Mouse (Mus musculus) myocyte (in vitro differentiated cells): ENCODE measurements around the gene Ppme1. TPM values are rescaled to one million over a fixed set of nuclear protein-coding genes. Genes with fewer than 3 reads are reported as not detected.

ENCODE experiments used
- H3K27me3 ChIP-seq: one replicate; pipeline ENCODE4 v1.6.1; 2011; ENCODE audit not compliant: control insufficient read depth, insufficient read depth, insufficient read length
- H3K36me3 ChIP-seq: one replicate; pipeline ENCODE4 v1.6.1; 2011; ENCODE audit not compliant: control insufficient read depth, insufficient read depth
- H3K4me2 ChIP-seq: one replicate; pipeline ENCODE4 v1.6.1; 2011; ENCODE audit warnings: low read depth, control low read depth
- H3K4me3 ChIP-seq: one replicate; pipeline ENCODE4 v1.5.1; 2011; ENCODE audit warnings: mild to moderate bottlenecking, control low read depth, moderate library complexity
- H3K79me2 ChIP-seq: one replicate; pipeline ENCODE4 v1.6.1; 2011; ENCODE audit not compliant: control insufficient read depth, insufficient read depth
- H3ac ChIP-seq: one replicate; pipeline ENCODE4 v1.6.1; 2011; ENCODE audit not compliant: control insufficient read depth, insufficient read length
- CEBPB ChIP-seq: IDR thresholded peaks from 2 replicates; pipeline ENCODE4 v1.6.1; 2011; ENCODE audit warnings: mild to moderate bottlenecking, moderate library complexity; ENCODE audit not compliant: poor library complexity, insufficient read depth, severe bottlenecking
- E2F4 ChIP-seq: IDR thresholded peaks from one replicate; pipeline ENCODE4 v1.6.1; 2011; ENCODE audit warnings: mild to moderate bottlenecking, control low read depth, moderate library complexity; ENCODE audit not compliant: insufficient read depth
- MAX ChIP-seq: IDR thresholded peaks from one replicate; pipeline ENCODE4 v1.6.1; 2011; ENCODE audit warnings: low read depth, mild to moderate bottlenecking, control low read depth
- MYOD1 ChIP-seq, 3 experiments: IDR thresholded peaks; one replicate each; pipeline ENCODE4 v1.6.1; 2011; ENCODE audit warnings: control low read depth in 2 of 3, low read depth in 2 of 3, mild to moderate bottlenecking in 2 of 3, moderate library complexity in 1 of 3; ENCODE audit not compliant: insufficient read length in 2 of 3, control insufficient read depth in 1 of 3
- MYOG ChIP-seq, 3 experiments: IDR thresholded peaks; one replicate each; pipeline ENCODE4 v1.6.1; 2011; ENCODE audit warnings: control low read depth in 2 of 3, low read depth in 2 of 3, mild to moderate bottlenecking in 2 of 3; ENCODE audit not compliant: insufficient read length in 2 of 3, control insufficient read depth in 1 of 3, insufficient read depth in 1 of 3
- POLR2A ChIP-seq: IDR thresholded peaks from one replicate; pipeline ENCODE4 v1.6.1; 2011; ENCODE audit warnings: low read depth, mild to moderate bottlenecking, control low read depth, moderate library complexity; ENCODE audit not compliant: insufficient read length
- POLR2AphosphoS2 ChIP-seq: IDR thresholded peaks from one replicate; pipeline ENCODE4 v1.6.1; 2011; ENCODE audit warnings: low read depth, control low read depth; ENCODE audit not compliant: insufficient read length
- REST ChIP-seq: IDR thresholded peaks from one replicate; pipeline ENCODE4 v1.6.1; 2011; ENCODE audit warnings: mild to moderate bottlenecking, control low read depth, moderate library complexity; ENCODE audit not compliant: insufficient read depth, insufficient read length
- SRF ChIP-seq: IDR thresholded peaks from one replicate; pipeline ENCODE4 v1.6.1; 2011; ENCODE audit warnings: low read depth; ENCODE audit not compliant: control insufficient read depth, insufficient read length
- TCF12 ChIP-seq: IDR thresholded peaks from one replicate; pipeline ENCODE4 v1.6.1; 2011; ENCODE audit warnings: mild to moderate bottlenecking, control low read depth; ENCODE audit not compliant: poor library complexity, insufficient read depth, severe bottlenecking
- TCF3 ChIP-seq: IDR thresholded peaks from one replicate; pipeline ENCODE4 v1.6.1; 2011; ENCODE audit warnings: low read depth, control low read depth; ENCODE audit not compliant: insufficient read length
- USF1 ChIP-seq: IDR thresholded peaks from one replicate; pipeline ENCODE4 v1.6.1; 2011; ENCODE audit warnings: low read depth, mild to moderate bottlenecking, control low read depth, moderate library complexity
- polyA plus RNA-seq: library from polyadenylated mRNA; unstranded; fragments of >200 nt; fragmentation: generic; extraction: Trizol; gene quantifications from one replicate; pipeline ENCODE4 v1.2.1, GENCODE M21; 2012; ENCODE audit warnings: missing spikeins

Ppme1 gene
- polyA plus RNA-seq, 1 experiment: 46.8 TPM

- no peak overlapping the region for H3ac ChIP-seq
- H3K79me2 ChIP-seq: no peaks in the 10 kb centered on the region
- H3K27me3 ChIP-seq: no peaks in the 10 kb centered on the region
- H3K4me3 ChIP-seq: no peak overlapping the region
- H3K4me2 ChIP-seq: no peak overlapping the region
- TF ChIP-seq CEBPB (no peak), REST (no peak)
- no peaks in the 10 kb centered on the region for H3K36me3 ChIP-seq
Observed at GRCm38 (mm10) chr7:100312716-100313115, 59.4 kb downstream of the Ppme1 start.

DNA sequence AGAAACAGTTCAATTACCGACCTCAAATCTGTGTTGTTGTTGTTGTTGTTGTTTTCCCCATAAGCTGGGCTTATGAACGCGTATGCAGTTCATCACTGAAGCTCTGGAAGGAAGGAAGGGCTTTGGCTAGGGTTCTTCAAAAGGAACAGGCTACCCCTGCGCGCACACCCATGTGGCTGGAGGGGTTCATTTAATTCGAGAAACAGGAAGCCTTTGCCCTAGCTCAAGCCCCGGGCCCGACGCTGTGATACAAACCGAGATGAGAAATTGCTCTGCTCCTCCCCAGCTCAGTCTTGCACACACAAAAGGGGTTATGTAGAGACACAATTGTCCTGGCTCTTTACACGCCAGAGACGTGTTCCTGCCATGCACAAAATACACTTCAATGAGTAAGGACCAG, 61.8 kb downstream of the Ppme1 start:
- Histone ChIP-seq H3ac (no peak overlapping the region), H3K4me3 (no peak overlapping the region), H3K79me2 (no peaks in the 10 kb centered on the region), H3K27me3 (no peaks in the 10 kb centered on the region), H3K4me2 (no peak overlapping the region), H3K36me3 (no peaks in the 10 kb centered on the region)
- TF ChIP-seq MYOD1 (IDR thresholded peaks at IDR 0.05; ENCODE audit: control insufficient read depth in 1 of 3, insufficient read length in 2 of 3, low read depth in 2 of 3) (no peak), MAX (no peak), CEBPB (no peak), E2F4 (no peak), POLR2A (no peak), SRF (no peak), USF1 (no peak), POLR2AphosphoS2 (no peak)

DNA sequence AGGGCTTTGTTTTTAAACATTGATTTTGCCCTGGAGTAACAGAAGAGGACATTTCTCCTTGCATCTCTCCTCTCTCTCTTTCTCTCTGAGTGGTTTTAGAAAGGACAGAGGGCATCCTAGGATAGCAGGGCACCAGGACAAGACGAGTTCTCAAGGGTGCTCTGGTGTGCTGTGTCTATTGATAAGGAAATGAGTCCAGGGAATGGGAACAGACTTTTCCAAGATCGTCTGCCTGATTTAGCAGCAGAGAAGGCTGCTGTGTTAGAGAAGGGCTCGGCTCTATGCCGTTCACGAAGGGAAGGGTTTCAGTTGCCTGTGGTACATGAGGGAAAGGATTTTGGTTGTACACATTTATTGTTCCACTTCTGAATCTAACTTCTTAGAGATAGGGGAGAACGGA, 62.4 kb downstream of the Ppme1 start:
- no peak overlapping the region for H3K4me2 ChIP-seq
- H3K79me2 ChIP-seq: no peaks in the 10 kb centered on the region
- TF ChIP-seq POLR2AphosphoS2: no peak
- H3K36me3 ChIP-seq: no peaks in the 10 kb centered on the region
- no peak overlapping the region for H3K4me3 ChIP-seq
- no peak overlapping the region for H3ac ChIP-seq
- H3K27me3 ChIP-seq: no peaks in the 10 kb centered on the region

- H3K4me2 ChIP-seq: no peak overlapping the region
Observed at GRCm38 (mm10) chr7:100309216-100309615, 62.9 kb downstream of the Ppme1 start.

DNA sequence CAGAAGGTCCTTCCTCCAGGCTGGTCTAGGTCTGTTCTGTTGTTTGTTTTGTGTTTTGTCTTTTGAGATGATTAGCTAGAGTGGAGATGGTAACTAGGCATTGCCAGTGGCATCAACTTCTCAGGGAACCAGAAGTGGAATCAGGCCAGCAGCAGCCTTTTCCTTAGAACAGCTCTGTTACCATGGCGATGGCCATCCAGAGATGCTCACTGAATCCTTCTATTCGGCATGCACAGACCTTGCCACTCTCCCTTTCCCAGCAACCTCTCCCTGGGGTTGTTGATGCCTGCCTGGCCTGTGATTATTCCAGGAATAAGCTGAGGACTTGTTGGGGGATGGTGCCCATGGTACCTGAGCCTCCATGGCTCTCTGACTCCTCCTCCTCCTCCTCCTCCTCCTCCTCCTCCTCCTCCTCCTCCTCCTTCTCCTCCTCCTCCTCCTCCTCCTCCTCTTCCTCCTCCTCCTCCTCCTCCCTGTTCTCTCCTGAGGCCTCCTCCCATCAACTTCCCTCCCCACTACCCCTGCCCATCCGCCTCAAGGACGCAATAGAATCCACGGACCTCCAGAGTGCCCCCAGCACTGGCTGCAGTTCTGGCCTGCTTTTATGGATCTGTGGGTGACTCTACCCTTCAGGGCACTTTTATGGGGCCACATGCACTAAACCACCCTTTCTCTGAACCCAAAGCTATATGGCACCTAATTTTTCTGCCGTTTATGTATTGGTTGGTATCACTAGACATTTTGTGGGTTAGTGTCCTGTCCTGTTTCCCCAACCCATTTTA, 64.0 kb downstream of the Ppme1 start:
- no peak overlapping the region for H3K4me3 ChIP-seq
- no peak for TF ChIP-seq MYOG (IDR thresholded peaks at IDR 0.05; ENCODE audit: control insufficient read depth in 1 of 3, insufficient read depth in 1 of 3, insufficient read length in 2 of 3, low read depth in 2 of 3)
- no peak for TF ChIP-seq POLR2A
- TF ChIP-seq E2F4: no peak
- TF ChIP-seq CEBPB: no peak
- TF ChIP-seq POLR2AphosphoS2: no peak
- TF ChIP-seq MYOD1 (IDR thresholded peaks at IDR 0.05; ENCODE audit: control insufficient read depth in 1 of 3, insufficient read length in 2 of 3, low read depth in 2 of 3): no peak
- TF ChIP-seq REST: no peak
- no peaks in the 10 kb centered on the region for H3K79me2 ChIP-seq
- no peaks in the 10 kb centered on the region for H3K27me3 ChIP-seq
- H3K36me3 ChIP-seq: no peaks in the 10 kb centered on the region
- H3K4me2 ChIP-seq: no peak overlapping the region
- H3ac ChIP-seq: no peak overlapping the region

More at GRCm38 (mm10) chr7:100309216-100309615, 62.9 kb downstream of the Ppme1 start:
- Histone ChIP-seq H3K27me3 (no peaks in the 10 kb centered on the region), H3K36me3 (no peaks in the 10 kb centered on the region), H3ac (no peak overlapping the region), H3K4me3 (no peak overlapping the region), H3K79me2 (no peaks in the 10 kb centered on the region)
- TF ChIP-seq MAX: no peak
- TF ChIP-seq POLR2AphosphoS2: no peak
- TF ChIP-seq POLR2A: no peak
- no peak for TF ChIP-seq USF1
- no peak for TF ChIP-seq CEBPB
- TF ChIP-seq SRF: no peak
- no peak for TF ChIP-seq MYOD1 (IDR thresholded peaks at IDR 0.05; ENCODE audit: control insufficient read depth in 1 of 3, insufficient read length in 2 of 3, low read depth in 2 of 3)
- TF ChIP-seq E2F4: no peak
- TF ChIP-seq TCF3: no peak
- TF ChIP-seq REST: no peak
- TF ChIP-seq MYOG (IDR thresholded peaks at IDR 0.05; ENCODE audit: control insufficient read depth in 1 of 3, insufficient read depth in 1 of 3, insufficient read length in 2 of 3, low read depth in 2 of 3): no peak
- no peak for TF ChIP-seq TCF12

DNA sequence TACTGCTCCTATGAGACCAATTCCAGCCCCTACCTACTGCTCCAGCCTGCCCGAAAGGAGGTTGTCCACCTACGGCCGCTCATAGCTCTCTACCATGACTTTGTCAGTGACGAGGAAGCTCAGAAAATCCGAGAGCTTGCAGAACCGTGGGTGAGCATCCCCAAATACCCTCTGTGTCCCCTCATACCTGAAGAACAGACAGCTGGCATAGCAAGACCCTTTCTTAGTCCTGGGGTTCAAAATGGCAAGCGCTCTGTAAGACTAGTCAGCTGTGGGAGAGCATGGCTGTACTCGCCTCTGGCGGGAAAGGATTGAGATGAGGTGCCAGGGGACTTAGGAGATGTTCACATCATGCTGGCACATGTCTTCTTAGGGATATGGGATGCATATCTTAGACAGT, 66.2 kb downstream of the Ppme1 start:
- no peak overlapping the region for H3K4me3 ChIP-seq
- no peak overlapping the region for H3ac ChIP-seq
- TF ChIP-seq E2F4 (no peak), POLR2AphosphoS2 (no peak)
- H3K4me2 ChIP-seq: no peak overlapping the region
- H3K79me2 ChIP-seq: no peaks in the 10 kb centered on the region
- H3K36me3 ChIP-seq: no peaks in the 10 kb centered on the region
- H3K27me3 ChIP-seq: no peaks in the 10 kb centered on the region
